Mouse (Mus musculus) midbrain, embryonic 15.5 days (tissue): Measurements from ENCODE around the gene Obscn. TPM values are rescaled to one million over a fixed set of nuclear protein-coding genes. Genes with fewer than 3 reads are reported as not detected.

Source experiments
- ATAC-seq: fragments of 200-750 bp; cut with Nextera tagmentation; replicated peaks from 2 replicates; pipeline ENCODE4 v1.8.0; 2017; ENCODE audit warnings: moderate TSS enrichment
- H3K27ac ChIP-seq: fragments of 300-500 bp; sonication (generic); 2 replicates; pipeline ENCODE4 v1.5.1; 2015; ENCODE audit warnings: mild to moderate bottlenecking, inconsistent platforms
- H3K27me3 ChIP-seq: fragments of 300-500 bp; sonication (generic); replicated peaks from 2 replicates; pipeline ENCODE4 v1.6.1; 2015; ENCODE audit warnings: inconsistent platforms
- H3K36me3 ChIP-seq: fragments of 300-500 bp; sonication (generic); replicated peaks from 2 replicates; pipeline ENCODE4 v1.6.1; 2015; ENCODE audit warnings: inconsistent platforms
- H3K4me1 ChIP-seq: fragments of 300-500 bp; sonication (generic); 2 replicates; pipeline ENCODE4 v1.6.1; 2015; ENCODE audit warnings: inconsistent platforms
- H3K4me2 ChIP-seq: fragments of 300-500 bp; sonication (generic); 2 replicates; pipeline ENCODE4 v1.6.1; 2015; ENCODE audit warnings: inconsistent platforms, mild to moderate bottlenecking, moderate library complexity
- H3K4me3 ChIP-seq: fragments of 300-500 bp; sonication (generic); 2 replicates; pipeline ENCODE4 v1.5.1; 2015; ENCODE audit warnings: mild to moderate bottlenecking, inconsistent platforms
- H3K9ac ChIP-seq: fragments of 300-500 bp; sonication (generic); 2 replicates; pipeline ENCODE4 v1.6.1; 2015; ENCODE audit warnings: mild to moderate bottlenecking, inconsistent platforms
- H3K9me3 ChIP-seq: fragments of 300-500 bp; sonication (generic); 2 replicates; pipeline ENCODE4 v1.6.1; 2016; ENCODE audit warnings: inconsistent platforms
- WGBS: fragments of 180-500 bp; shearing (Covaris S2); methylation state at CpG from one replicate; pipeline ENCODE4 v1.1.7; 2015; ENCODE audit warnings: mixed read lengths; 5-methylcytosine and 5-hydroxymethylcytosine counted together
- polyA plus RNA-seq: library from polyadenylated mRNA; unstranded; fragments of >200 nt; fragmentation: Nextera tagmentation; extraction: Ambion mirVana; gene quantifications from 2 replicates; pipeline ENCODE4 v1.2.1, GENCODE M21; 2015

The Obscn gene
- polyA plus RNA-seq, 1 experiment from 2014 or later, result 0.28 TPM

GRCm38 (mm10) chr11:58978706-58979030 is 157.5 kb downstream of the Obscn start:
- ATAC-seq, result peak; percentile 18; the same call in 1 of the 2 replicates
- peak overlapping the region; percentile 85 for H3K9ac ChIP-seq
- peaks cover 10% of the 10 kb centered on the region; the same call in 1 of the 2 replicates for H3K36me3 ChIP-seq
- H3K27ac ChIP-seq, result no peak overlapping the region
- H3K4me2 ChIP-seq, result peak overlapping the region; percentile 99
- no peaks in the 10 kb centered on the region for H3K27me3 ChIP-seq
- H3K9me3 ChIP-seq, result no peaks in the 10 kb centered on the region
- H3K4me1 ChIP-seq, result peaks cover 50% of the 10 kb centered on the region
- peak overlapping the region; percentile 93 for H3K4me3 ChIP-seq
- WGBS, result 4% methylated on average over 5 of the region's 5 CpGs

- peak; percentile 88 for ATAC-seq
- peak within 1 kb of the TSS; percentile 76 for H3K27ac ChIP-seq
- peak within 1 kb of the TSS; percentile 99 for H3K4me2 ChIP-seq
- H3K4me1 ChIP-seq, result peaks cover 50% of the 10 kb centered on the region
- H3K4me3 ChIP-seq, result peak within 1 kb of the TSS; percentile 93
- H3K9me3 ChIP-seq, result no peaks in the 10 kb centered on the region
- H3K9ac ChIP-seq, result peak within 1 kb of the TSS; percentile 85
- no peaks in the 10 kb centered on the region for H3K27me3 ChIP-seq
- peaks cover 10% of the 10 kb centered on the region; the same call in 1 of the 2 replicates for H3K36me3 ChIP-seq
- WGBS, result under 1% methylated on average over 64 of the region's 64 CpGs
These were observed 158.0 kb downstream of the Obscn start, which contains the start of gene Trim11 for GRCm38 (mm10) chr11:58978027-58978705. Gene Trim11, plus strand, starts transcription at chr11:58978093.

- Histone ChIP-seq H3K27me3 (no peaks in the 10 kb centered on the region), H3K4me1 (peaks cover 50% of the 10 kb centered on the region)
- peak; percentile 37; the same call in 1 of the 2 replicates for ATAC-seq
These were observed 158.6 kb downstream of the Obscn start for GRCm38 (mm10) chr11:58977607-58978026.

GRCm38 (mm10) chr11:58977150-58977549 is 159.1 kb downstream of the Obscn start:
- peaks cover 50% of the 10 kb centered on the region for H3K4me1 ChIP-seq
- peak overlapping the region; percentile 76 for H3K27ac ChIP-seq
- WGBS, result under 1% methylated on average over 29 of the region's 29 CpGs
- H3K27me3 ChIP-seq, result no peaks in the 10 kb centered on the region
- no peak for ATAC-seq
- peak overlapping the region; percentile 99 for H3K4me2 ChIP-seq
- peak overlapping the region; percentile 93 for H3K4me3 ChIP-seq
- H3K36me3 ChIP-seq, result peaks cover 3% of the 10 kb centered on the region; the same call in 1 of the 2 replicates
- H3K9ac ChIP-seq, result peak overlapping the region; percentile 85
- H3K9me3 ChIP-seq, result no peaks in the 10 kb centered on the region

More at GRCm38 (mm10) chr11:58977607-58978026, 158.6 kb downstream of the Obscn start:
- H3K27ac ChIP-seq, result peak overlapping the region; percentile 76
- under 1% methylated on average over 21 of the region's 21 CpGs for WGBS
- no peaks in the 10 kb centered on the region for H3K9me3 ChIP-seq
- peak overlapping the region; percentile 99 for H3K4me2 ChIP-seq
- H3K36me3 ChIP-seq, result peaks cover 8% of the 10 kb centered on the region; the same call in 1 of the 2 replicates
- peak overlapping the region; percentile 93 for H3K4me3 ChIP-seq
- peak overlapping the region; percentile 85 for H3K9ac ChIP-seq

GRCm38 (mm10) chr11:58974414-58974813 is 161.8 kb downstream of the Obscn start:
- WGBS, result 97% methylated on average over 3 of the region's 3 CpGs
- Histone ChIP-seq H3K4me3 (no peak overlapping the region), H3K36me3 (0 out of 2 replicates have a peak, but pooled peaks cover 5% of the 10 kb centered on the region), H3K4me1 (peaks cover 25% of the 10 kb centered on the region), H3K27me3 (no peaks in the 10 kb centered on the region), H3K27ac (no peak overlapping the region), H3K9me3 (no peaks in the 10 kb centered on the region), H3K4me2 (no peak overlapping the region), H3K9ac (no peak overlapping the region)
- ATAC-seq, result no peak

- WGBS, result 95% methylated on average over 3 of the region's 3 CpGs
- no peaks in the 10 kb centered on the region for H3K9me3 ChIP-seq
- no peak for ATAC-seq
- H3K9ac ChIP-seq, result no peak overlapping the region
- no peak overlapping the region for H3K27ac ChIP-seq
- H3K27me3 ChIP-seq, result no peaks in the 10 kb centered on the region
- H3K36me3 ChIP-seq, result 0 out of 2 replicates have a peak, but pooled peaks cover 5% of the 10 kb centered on the region
- no peak overlapping the region for H3K4me3 ChIP-seq
- peaks cover 11% of the 10 kb centered on the region for H3K4me1 ChIP-seq
- H3K4me2 ChIP-seq, result no peak overlapping the region
These were observed 164.4 kb downstream of the Obscn start for GRCm38 (mm10) chr11:58971796-58972195.

- ATAC-seq, result no peak
- no peaks in the 10 kb centered on the region for H3K27me3 ChIP-seq
- 0 out of 2 replicates have a peak, but pooled peaks cover 5% of the 10 kb centered on the region for H3K36me3 ChIP-seq
- WGBS, result 90% methylated on average over 21 of the region's 21 CpGs
- H3K9me3 ChIP-seq, result no peaks in the 10 kb centered on the region
- H3K4me1 ChIP-seq, result peaks cover 8% of the 10 kb centered on the region
- H3K4me3 ChIP-seq, result no peak overlapping the region
- no peak overlapping the region for H3K27ac ChIP-seq
- H3K4me2 ChIP-seq, result no peak overlapping the region
- no peak overlapping the region for H3K9ac ChIP-seq
These were observed 165.2 kb downstream of the Obscn start for GRCm38 (mm10) chr11:58970831-58971530.

GRCm38 (mm10) chr11:58969659-58970058 is 166.5 kb downstream of the Obscn start:
- Histone ChIP-seq H3K4me2 (no peak overlapping the region), H3K36me3 (0 out of 2 replicates have a peak, but pooled peaks cover 5% of the 10 kb centered on the region), H3K4me1 (no peaks in the 10 kb centered on the region), H3K4me3 (no peak overlapping the region), H3K27me3 (no peaks in the 10 kb centered on the region), H3K9me3 (no peaks in the 10 kb centered on the region), H3K9ac (no peak overlapping the region), H3K27ac (no peak overlapping the region)
- ATAC-seq, result no peak
- WGBS, result 78% methylated on average over 6 of the region's 6 CpGs

- Histone ChIP-seq H3K36me3 (0 out of 2 replicates have a peak, but pooled peaks cover 5% of the 10 kb centered on the region), H3K9me3 (no peaks in the 10 kb centered on the region), H3K27ac (no peak overlapping the region), H3K9ac (no peak overlapping the region), H3K27me3 (no peaks in the 10 kb centered on the region), H3K4me2 (no peak overlapping the region), H3K4me1 (no peaks in the 10 kb centered on the region), H3K4me3 (no peak overlapping the region)
- no peak for ATAC-seq
- 94% methylated on average over 8 of the region's 8 CpGs for WGBS
These were observed 167.2 kb downstream of the Obscn start for GRCm38 (mm10) chr11:58969027-58969426.

- H3K9me3 ChIP-seq, result no peaks in the 10 kb centered on the region
- WGBS, result 76% methylated on average over 7 of the region's 7 CpGs
- H3K4me3 ChIP-seq, result no peak overlapping the region
- no peak overlapping the region for H3K27ac ChIP-seq
- ATAC-seq, result no peak
- H3K27me3 ChIP-seq, result no peaks in the 10 kb centered on the region
- peaks cover 2% of the 10 kb centered on the region; the same call in 1 of the 2 replicates for H3K4me1 ChIP-seq
- H3K9ac ChIP-seq, result no peak overlapping the region
- 0 out of 2 replicates have a peak, but pooled peaks cover 5% of the 10 kb centered on the region for H3K36me3 ChIP-seq
- no peak overlapping the region for H3K4me2 ChIP-seq
These were observed 167.7 kb downstream of the Obscn start for GRCm38 (mm10) chr11:58968551-58968950.

- H3K4me3 ChIP-seq, result no peak overlapping the region
- H3K9me3 ChIP-seq, result no peaks in the 10 kb centered on the region
- H3K4me1 ChIP-seq, result peaks cover 3% of the 10 kb centered on the region; the same call in 1 of the 2 replicates
- 95% methylated on average over 1 of the region's 1 CpGs for WGBS
- 0 out of 2 replicates have a peak, but pooled peaks cover 5% of the 10 kb centered on the region for H3K36me3 ChIP-seq
- no peak overlapping the region for H3K4me2 ChIP-seq
- H3K27ac ChIP-seq, result no peak overlapping the region
- 0 out of 2 replicates have a peak, but pooled peaks cover 4% of the 10 kb centered on the region for H3K27me3 ChIP-seq
- ATAC-seq, result no peak
- no peak overlapping the region for H3K9ac ChIP-seq
These were observed 168.9 kb downstream of the Obscn start for GRCm38 (mm10) chr11:58967346-58967745.
